Mouse (Mus musculus) embryo, embryonic 11 days (tissue): ENCODE measurements at regions not wholly inside any gene's neighbourhood (a gene's known extent, or its start where the extent isn't known, plus 50 kb on each side); places are given as distances from the start of the nearest gene placed in this dataset.

Experiments
- DNase-seq: peaks from one replicate; pipeline ENCODE4 v3.0.0-alpha.2; 2015

- DNase-seq, result peak; percentile 13
Measured at GRCm38 (mm10) chr8:90192856-90193255, 155.3 kb downstream of the Tox3 start.

DNA sequence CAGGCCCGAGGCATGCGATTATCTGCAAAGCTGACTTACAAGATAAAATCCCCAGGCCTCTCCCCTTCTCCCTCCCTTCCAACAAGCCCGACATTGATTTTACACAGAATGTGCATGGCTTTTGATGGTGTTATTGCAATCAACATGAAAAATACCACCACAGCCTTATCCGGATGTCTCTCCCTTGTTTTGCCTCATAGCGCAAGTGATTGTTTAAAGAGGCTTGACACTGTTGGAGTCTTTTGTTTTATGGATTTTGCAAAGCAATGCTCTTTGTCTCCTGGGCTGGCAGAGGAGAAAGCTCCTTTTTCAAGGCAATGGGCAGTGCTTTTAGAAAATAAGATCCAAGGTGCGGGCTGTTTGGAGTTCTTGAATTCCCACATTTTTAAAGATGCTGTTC lies 165.3 kb downstream of the Tox3 start:
- DNase-seq, result no peak

GRCm38 (mm10) chr8:90176771-90177170 lies 171.4 kb downstream of the Tox3 start:
- no peak for DNase-seq

DNA sequence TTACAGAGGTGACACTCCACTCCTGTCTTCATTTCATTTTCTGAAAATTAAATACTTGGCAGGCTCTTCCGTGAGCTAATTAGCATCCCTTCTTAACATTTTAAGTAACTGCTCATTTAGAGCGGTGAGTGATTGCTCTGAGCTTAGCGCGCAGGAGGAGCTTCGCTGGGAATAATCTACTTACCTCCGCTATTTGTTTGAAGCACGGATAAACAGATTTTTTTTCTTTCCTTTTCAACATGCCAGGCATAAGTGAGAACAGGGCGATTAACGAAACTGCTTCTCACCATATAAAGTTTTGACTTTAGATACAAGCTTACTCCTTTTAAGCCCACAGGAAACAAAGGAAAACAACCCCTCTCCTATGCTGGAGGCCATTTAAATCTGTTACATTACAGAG lies 171.8 kb downstream of the Tox3 start:
- no peak for DNase-seq

GRCm38 (mm10) chr8:90166639-90167038 lies 181.5 kb downstream of the Tox3 start:
- no peak for DNase-seq

DNA sequence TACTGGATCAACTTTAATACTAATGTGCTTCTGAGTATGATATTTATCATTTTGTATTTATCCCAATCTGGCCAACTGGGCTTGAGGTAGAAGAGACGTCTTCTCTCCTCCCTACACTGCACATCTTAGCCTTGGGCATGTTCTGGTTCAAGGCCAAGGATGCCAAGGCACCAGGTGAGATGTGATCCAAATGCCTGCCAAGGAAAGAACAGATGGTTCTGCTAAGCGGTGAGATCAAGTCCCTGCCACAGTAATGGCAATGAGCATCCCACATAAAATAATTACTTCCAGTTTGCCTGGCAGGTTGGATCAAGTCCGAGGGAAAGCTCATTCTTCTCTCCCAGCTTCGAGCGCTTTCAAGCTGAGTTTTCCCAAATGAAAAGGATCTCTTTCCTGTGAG lies 196.7 kb downstream of the Tox3 start:
- no peak for DNase-seq

GRCm38 (mm10) chr8:90149903-90150302 lies 198.2 kb downstream of the Tox3 start:
- DNase-seq, result no peak

GRCm38 (mm10) chr8:90134626-90135025 lies 213.5 kb downstream of the Tox3 start:
- no peak for DNase-seq

DNA sequence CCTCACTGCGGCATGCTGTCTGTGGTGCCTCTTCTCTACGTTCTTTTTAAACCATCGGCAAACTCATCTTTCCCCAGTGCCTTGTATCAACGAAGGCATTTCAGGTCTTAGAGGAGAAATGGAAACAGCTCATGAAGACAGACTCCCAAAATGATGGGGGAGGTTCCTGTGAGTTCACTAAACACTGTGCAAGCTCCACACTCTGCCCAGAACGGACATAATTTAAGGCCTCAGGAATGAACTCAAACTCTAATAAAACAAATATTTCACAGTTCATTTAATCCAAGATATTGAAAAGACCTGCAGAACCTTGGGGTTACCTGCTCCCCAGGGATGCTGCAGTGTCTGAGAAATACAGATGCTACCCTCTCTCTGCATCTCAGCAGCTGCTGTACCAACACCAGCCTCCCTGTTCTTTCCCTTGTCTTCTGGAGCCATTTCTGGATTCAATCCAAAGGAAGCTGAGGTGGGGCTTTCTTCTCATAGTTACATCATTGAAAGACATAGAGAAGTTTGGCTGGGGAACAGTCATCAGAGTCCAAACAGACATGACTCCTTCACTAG lies 217.4 kb downstream of the Tox3 start:
- no peak for DNase-seq

DNA sequence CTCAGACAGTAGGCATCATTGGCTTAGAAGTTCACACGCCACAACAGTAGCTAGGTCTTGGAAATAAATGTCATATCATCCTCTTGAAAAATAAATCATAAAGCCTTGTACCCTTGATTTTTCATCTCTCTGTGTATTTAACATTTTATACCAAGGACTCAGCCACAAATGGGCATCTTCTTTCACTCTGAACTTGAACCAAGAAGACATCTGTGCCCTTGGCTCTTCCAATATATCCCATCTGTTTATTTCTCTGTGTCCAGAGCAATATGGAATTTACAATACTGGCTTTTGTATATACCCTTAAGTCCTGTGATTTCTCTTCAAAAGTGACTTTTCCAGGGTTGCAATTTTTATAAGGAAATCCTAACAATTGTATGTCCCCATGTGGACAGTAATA lies 222.7 kb downstream of the Tox3 start:
- DNase-seq, result no peak

DNA sequence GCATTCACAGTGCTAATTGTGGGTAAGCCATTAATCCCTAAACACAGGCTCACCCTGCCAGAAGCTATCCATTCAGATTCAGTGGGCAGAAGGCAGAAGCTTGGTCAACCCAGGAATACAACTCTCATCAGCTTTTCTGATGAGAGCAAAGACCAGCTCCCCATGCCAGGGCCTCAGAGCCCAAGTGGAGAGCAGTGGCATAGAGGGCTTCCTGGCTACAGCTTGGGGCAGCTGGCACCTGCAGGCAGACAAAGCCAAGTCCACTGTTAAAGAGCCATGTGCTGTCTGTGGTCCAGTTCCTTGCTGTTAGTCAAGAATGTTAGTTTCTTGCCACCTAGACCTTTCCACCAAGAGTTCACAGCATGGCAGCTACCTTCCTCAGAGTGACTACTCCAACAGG lies 225.0 kb downstream of the Tox3 start:
- no peak for DNase-seq

- DNase-seq, result no peak
Measured at GRCm38 (mm10) chr8:90121935-90122334, 226.2 kb downstream of the Tox3 start.

DNA sequence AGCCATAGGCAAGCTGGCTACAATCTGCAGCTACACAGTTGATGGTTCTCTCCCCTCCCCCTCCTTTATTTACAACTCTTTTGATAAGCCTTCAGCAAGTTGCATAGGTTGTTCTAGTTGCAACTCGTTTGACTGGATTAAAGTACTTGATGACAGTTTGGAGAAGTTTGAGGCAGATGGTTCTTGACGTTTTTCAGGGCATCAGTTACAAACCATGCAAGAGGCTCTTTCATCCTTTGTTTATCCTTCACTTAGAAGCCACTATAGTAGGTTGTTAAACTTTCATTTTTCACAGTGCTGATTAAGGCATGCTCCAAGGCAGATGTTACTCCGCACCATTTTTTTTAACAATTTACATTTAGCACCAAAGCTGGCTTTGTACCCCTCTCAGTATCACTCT lies 227.1 kb downstream of the Tox3 start:
- DNase-seq, result no peak

DNA sequence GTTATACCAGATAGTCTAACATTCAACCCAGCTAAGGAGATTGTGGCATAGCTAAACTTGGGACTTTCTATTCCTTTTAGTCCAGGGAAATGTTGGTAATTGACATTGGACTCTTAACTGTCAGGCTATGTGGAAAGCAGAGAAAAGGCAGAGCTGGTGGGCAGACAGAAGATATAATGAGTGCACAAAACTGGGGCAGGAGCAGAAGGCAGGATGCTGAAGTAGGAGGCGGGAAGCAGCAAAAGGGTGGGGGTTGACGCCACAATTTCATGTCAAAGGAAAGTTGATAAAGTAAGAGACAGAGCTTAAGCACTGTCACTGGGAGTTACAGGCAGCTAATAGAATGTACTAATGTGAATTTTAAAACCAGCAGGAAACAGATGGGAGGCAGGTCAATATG lies 232.7 kb downstream of the Tox3 start:
- no peak for DNase-seq

DNA sequence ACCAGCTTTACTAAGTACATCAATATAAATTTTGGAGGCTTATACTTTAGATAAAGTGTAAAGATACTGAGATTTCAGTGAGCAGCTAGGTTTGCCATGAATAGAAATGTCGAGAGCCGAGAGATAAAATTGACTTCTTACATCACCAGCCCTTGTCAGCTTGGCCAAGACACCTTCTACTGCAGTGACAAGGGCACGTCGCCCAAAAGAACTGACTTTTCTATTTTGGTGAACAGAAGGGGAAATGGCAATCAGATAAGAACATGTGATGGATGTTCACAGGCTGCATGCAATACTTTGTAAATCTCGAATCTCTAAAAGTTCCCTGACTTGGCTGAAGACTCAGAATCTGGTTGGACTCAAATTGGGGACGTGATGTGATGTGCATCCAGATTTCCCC lies 247.6 kb downstream of the Tox3 start:
- no peak for DNase-seq

- no peak for DNase-seq
Measured at GRCm38 (mm10) chr8:90082630-90083029, 265.5 kb downstream of the Tox3 start.

DNA sequence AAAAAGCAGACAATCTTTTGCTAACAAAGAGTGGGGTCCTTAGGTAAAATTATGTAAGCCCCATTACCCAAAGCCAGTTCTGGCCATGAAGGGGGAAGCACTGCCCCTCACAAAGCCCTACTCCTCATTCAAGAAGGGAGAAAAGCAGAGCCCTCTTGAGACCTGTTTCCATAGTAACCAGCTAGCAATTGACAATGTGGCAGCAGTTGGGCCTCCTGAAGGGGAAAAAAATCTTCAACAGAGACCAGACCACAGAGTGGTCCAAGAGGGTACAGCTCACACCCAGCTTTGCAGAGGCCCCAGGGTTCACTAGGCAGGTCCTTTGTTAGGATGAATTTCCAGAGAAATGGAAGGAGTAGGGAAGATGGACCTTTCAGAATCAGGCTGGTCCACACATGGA lies 271.8 kb downstream of the Tox3 start:
- peak; percentile 83 for DNase-seq

DNA sequence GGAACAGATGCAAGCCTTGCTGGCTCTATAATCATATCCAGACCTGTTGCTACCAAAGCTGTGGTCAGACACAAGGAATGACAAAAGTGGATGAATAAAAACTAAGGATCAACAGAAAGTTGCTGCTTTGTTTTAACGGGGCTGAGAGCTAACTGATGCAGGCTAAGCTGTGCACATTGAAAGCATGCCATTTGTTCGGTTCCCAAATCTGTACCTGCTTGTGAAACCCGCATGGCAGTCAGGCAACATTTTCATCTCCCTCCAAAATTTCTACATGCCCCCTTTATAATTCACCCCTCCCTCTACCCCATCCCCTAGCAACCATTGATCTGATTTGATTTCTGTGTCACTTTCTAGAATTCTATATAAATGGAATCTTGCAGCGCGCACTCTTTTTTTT lies 272.3 kb downstream of the Tox3 start:
- peak; percentile 46 for DNase-seq

GRCm38 (mm10) chr8:90070006-90070405 lies 278.1 kb downstream of the Tox3 start:
- DNase-seq, result no peak

- DNase-seq, result peak; percentile 34
Measured at GRCm38 (mm10) chr8:90069411-90069993, 278.6 kb downstream of the Tox3 start.

- DNase-seq, result no peak
Measured at GRCm38 (mm10) chr8:90068441-90068840, 279.7 kb downstream of the Tox3 start.

DNA sequence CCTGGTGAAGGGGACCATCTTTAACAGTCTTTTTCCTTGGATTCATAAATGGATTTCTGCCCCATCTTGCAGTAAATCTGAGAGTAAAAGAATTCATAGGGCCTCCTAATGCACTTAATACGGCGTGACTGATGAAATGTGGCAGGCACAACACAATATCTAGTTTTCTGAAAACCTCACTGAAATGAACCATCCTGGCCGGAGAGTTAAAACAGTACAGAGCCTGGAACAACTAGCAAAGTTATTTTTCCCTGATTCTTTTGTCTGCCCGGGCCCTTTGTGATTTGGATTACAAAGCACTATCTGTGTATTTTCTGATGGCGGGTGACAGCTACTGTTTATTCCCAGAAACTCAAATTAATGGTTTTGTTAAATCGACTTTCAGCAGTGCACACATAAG lies 283.8 kb downstream of the Tox3 start:
- DNase-seq, result no peak

- DNase-seq, result no peak
Measured at GRCm38 (mm10) chr8:90063291-90063690, 284.9 kb downstream of the Tox3 start.

DNA sequence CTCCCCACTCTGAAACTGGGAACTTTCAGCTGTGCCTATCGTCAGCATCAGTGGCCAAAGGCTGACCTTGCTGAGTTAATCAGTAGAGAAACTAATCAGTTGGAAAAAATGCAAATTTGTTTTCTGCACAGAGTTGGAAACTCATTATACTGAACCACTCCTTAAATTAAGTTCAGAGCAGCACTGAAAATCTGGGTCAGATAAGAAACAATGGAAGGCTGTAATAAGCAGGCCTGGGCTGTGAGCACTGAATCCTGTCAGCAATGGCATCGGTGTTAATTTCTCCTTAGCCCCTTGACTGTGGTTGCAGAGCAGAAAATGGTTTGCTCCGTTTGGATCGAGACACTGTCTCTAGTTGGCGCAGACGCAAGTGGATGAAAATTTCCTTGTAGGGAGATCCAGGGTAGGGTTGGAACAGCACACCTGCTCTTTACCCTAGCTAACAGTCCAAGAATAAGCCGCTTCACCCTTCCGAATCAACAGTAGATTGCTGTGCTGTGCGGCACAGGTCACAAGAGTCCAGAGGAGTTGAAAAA lies 289.4 kb downstream of the Tox3 start:
- no peak for DNase-seq

DNA sequence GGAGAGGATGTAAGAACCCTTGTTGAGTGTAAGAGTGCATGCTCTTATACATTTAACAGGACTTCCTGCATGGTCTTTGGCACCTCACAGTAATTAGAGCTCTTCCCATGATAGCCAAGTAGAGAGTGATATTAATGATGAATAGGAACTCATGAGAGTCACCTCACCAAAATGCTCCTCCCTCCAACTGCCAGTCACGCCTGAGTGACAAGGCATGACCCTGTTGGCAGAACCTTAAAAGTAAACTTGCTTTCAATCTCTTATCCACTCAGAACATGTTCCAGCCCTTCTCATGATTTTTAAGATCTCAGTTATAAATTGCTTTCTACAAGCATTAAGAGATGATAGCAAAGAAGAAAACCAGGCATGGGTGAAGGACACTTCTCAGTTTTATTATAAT lies 291.8 kb downstream of the Tox3 start:
- DNase-seq, result no peak
